Mouse (Mus musculus): ENCODE data around the gene Epha3.

GRCm38 (mm10) chr16:63600229-63600628 is 263.7 kb downstream of the Epha3 start:
- TF ChIP-seq CTCF (IDR thresholded peaks at IDR 0.05; ENCODE audit: extremely low read depth, insufficient read depth, low read length): no peak
- TF ChIP-seq POLR2A (IDR thresholded peaks at IDR 0.05; ENCODE audit: extremely low read depth, insufficient read depth, low read length): no peak

Measured in cortical plate, adult 2 months (tissue).